Mouse (Mus musculus): ENCODE data around the gene Fam19a3. TPM values are rescaled to one million over a fixed set of nuclear protein-coding genes. Genes with fewer than 3 reads are reported as not detected.

Fam19a3 gene
- 0.33 and 0.54 TPM in 2 replicates for polyA plus RNA-seq (2012; rRNA removed)

DNA sequence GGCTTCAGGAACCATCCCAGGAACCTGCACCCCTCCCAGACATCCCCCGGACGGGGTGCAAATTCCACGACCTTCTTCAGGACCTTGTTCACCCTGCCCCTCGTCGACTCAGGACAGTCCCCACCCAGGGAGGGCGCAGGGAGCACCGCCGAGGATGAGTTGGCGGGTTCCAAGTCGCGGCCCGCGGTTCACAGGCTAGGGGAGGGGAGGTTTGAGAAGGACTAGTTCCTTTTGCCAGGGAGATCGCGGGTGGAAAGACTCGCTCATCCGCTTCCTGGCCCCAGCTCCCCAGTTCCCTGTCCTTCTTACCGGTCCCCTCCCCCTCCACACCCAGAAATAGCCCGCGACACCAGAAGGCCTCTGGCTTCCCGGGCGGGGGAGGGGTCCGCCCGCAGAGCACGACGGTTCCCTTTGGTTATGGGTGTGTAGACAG is at the start of gene Fam19a3:
Gene Fam19a3 (minus strand): TSS at position 370 of the 433 bp plus-strand sequence.
- peak; percentile 33 for DNase-seq
- Histone ChIP-seq H3K27ac (ENCODE audit: control insufficient read depth, insufficient read depth, low read length) (no peak within 1 kb of the TSS), H3K36me3 (ENCODE audit: control insufficient read depth, insufficient read depth, low read length) (no peaks in the 10 kb centered on the region), H3K27me3 (ENCODE audit: control insufficient read depth, insufficient read depth, low read length) (peaks cover 9% of the 10 kb centered on the region; the same call in 1 of the 2 replicates), H3K4me1 (replicated peaks; ENCODE audit: control insufficient read depth, insufficient read depth, low read length) (peaks cover 27% of the 10 kb centered on the region), H3K4me3 (ENCODE audit: control insufficient read depth, insufficient read depth, low read length) (peak within 1 kb of the TSS; percentile 26)
- 0% methylated on average over 26 of the region's 26 CpGs for WGBS
- TF ChIP-seq POLR2A (IDR thresholded peaks at IDR 0.05; ENCODE audit: control insufficient read depth, extremely low read depth, insufficient read depth, low read length, poor library complexity) (no peak; the same call in 1 of the 2 replicates), CTCF (IDR thresholded peaks at IDR 0.05; ENCODE audit: borderline replicate concordance, control insufficient read depth, extremely low read depth, insufficient read depth, low read length, poor library complexity) (no peak)

DNA sequence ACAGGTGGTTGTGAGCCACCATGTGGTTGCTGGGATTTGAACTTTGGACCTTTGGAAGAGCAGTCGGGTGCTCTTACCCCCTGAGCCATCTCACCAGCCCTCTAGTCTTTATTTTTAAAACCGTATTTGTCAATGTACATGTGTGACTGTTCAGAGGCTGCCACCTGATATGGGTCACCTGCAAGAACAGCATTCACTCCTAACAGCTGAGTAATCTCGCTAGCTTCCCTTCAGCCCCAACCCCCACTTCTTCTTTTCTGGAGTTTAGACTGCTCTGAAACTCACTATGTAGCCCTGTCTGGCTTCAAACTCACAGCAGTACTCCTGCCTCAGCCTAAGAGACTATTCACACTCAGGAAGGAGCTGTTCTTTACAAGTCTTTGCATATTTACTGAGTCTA is 40.8 kb upstream of the Fam19a3 start:
- H3K36me3 ChIP-seq (ENCODE audit: control insufficient read depth, insufficient read depth, low read length): peaks cover 34% of the 10 kb centered on the region
- no peak for TF ChIP-seq POLR2A (IDR thresholded peaks at IDR 0.05; ENCODE audit: control insufficient read depth, extremely low read depth, insufficient read depth, low read length, poor library complexity)
- no peak for TF ChIP-seq CTCF (IDR thresholded peaks at IDR 0.05; ENCODE audit: borderline replicate concordance, control insufficient read depth, extremely low read depth, insufficient read depth, low read length, poor library complexity)
- DNase-seq: no peak
- no peak overlapping the region for H3K27ac ChIP-seq (ENCODE audit: control insufficient read depth, insufficient read depth, low read length)
- peaks cover 4% of the 10 kb centered on the region; the same call in 1 of the 2 replicates for H3K4me1 ChIP-seq (replicated peaks; ENCODE audit: control insufficient read depth, insufficient read depth, low read length)
- 94% methylated on average over 3 of the region's 3 CpGs for WGBS
- no peaks in the 10 kb centered on the region for H3K27me3 ChIP-seq (ENCODE audit: control insufficient read depth, insufficient read depth, low read length)
- no peak overlapping the region for H3K4me3 ChIP-seq (ENCODE audit: control insufficient read depth, insufficient read depth, low read length)

DNA sequence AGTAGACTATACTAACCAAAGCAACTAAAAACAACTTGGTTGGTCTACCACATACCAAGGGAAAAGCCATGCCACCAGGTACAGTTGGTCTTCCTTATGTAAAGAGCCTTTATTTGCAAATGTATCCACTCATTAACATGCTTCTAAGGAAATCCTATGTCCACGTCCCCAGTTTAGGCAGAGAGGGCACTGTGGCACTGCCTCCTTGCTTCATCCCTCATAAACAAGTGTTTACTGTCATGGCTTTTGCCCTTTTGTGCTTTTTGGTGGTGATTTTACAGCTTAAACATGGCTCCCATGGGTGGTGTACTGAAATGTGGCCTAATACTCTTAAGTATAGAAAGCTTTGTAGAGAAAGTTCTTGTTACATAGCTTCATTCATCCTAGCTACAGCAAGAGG is 38.8 kb upstream of the Fam19a3 start:
- Histone ChIP-seq H3K36me3 (ENCODE audit: control insufficient read depth, insufficient read depth, low read length) (peaks cover 15% of the 10 kb centered on the region), H3K27ac (ENCODE audit: control insufficient read depth, insufficient read depth, low read length) (no peak overlapping the region), H3K27me3 (ENCODE audit: control insufficient read depth, insufficient read depth, low read length) (no peaks in the 10 kb centered on the region), H3K4me3 (ENCODE audit: control insufficient read depth, insufficient read depth, low read length) (no peak overlapping the region), H3K4me1 (replicated peaks; ENCODE audit: control insufficient read depth, insufficient read depth, low read length) (peaks cover 4% of the 10 kb centered on the region; the same call in 1 of the 2 replicates)
- no peak for TF ChIP-seq CTCF (IDR thresholded peaks at IDR 0.05; ENCODE audit: borderline replicate concordance, control insufficient read depth, extremely low read depth, insufficient read depth, low read length, poor library complexity)
- no peak for TF ChIP-seq POLR2A (IDR thresholded peaks at IDR 0.05; ENCODE audit: control insufficient read depth, extremely low read depth, insufficient read depth, low read length, poor library complexity)
- 86% methylated on average over 1 of the region's 1 CpGs for WGBS
- no peak for DNase-seq

DNA sequence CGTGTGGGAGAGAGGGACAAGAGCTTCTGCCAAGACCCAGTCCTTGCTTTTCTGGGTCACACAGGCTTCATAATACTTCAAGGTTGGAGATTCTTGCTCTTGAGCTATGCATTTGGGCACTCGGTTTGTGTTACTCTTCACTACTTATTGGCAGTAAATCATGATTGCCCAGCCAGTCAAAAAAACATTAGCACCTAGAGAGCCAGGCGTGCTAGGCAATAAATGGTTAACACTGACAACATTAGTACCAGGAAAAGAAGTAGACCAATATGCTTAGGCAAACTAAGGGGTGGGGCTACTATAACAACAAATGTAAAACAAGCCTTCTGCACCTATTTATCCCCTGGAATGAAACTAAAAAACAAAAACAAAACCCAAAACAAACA is 37.1 kb upstream of the Fam19a3 start:
- TF ChIP-seq POLR2A (IDR thresholded peaks at IDR 0.05; ENCODE audit: control insufficient read depth, extremely low read depth, insufficient read depth, low read length, poor library complexity) (no peak), CTCF (IDR thresholded peaks at IDR 0.05; ENCODE audit: borderline replicate concordance, control insufficient read depth, extremely low read depth, insufficient read depth, low read length, poor library complexity) (no peak)
- H3K27ac ChIP-seq (ENCODE audit: control insufficient read depth, insufficient read depth, low read length): no peak overlapping the region
- H3K36me3 ChIP-seq (ENCODE audit: control insufficient read depth, insufficient read depth, low read length): peaks cover 8% of the 10 kb centered on the region
- peaks cover 4% of the 10 kb centered on the region; the same call in 1 of the 2 replicates for H3K4me1 ChIP-seq (replicated peaks; ENCODE audit: control insufficient read depth, insufficient read depth, low read length)
- DNase-seq: no peak
- WGBS: 13% methylated on average over 3 of the region's 3 CpGs
- H3K27me3 ChIP-seq (ENCODE audit: control insufficient read depth, insufficient read depth, low read length): no peaks in the 10 kb centered on the region
- peak overlapping the region; percentile 99 for H3K4me3 ChIP-seq (ENCODE audit: control insufficient read depth, insufficient read depth, low read length)

DNA sequence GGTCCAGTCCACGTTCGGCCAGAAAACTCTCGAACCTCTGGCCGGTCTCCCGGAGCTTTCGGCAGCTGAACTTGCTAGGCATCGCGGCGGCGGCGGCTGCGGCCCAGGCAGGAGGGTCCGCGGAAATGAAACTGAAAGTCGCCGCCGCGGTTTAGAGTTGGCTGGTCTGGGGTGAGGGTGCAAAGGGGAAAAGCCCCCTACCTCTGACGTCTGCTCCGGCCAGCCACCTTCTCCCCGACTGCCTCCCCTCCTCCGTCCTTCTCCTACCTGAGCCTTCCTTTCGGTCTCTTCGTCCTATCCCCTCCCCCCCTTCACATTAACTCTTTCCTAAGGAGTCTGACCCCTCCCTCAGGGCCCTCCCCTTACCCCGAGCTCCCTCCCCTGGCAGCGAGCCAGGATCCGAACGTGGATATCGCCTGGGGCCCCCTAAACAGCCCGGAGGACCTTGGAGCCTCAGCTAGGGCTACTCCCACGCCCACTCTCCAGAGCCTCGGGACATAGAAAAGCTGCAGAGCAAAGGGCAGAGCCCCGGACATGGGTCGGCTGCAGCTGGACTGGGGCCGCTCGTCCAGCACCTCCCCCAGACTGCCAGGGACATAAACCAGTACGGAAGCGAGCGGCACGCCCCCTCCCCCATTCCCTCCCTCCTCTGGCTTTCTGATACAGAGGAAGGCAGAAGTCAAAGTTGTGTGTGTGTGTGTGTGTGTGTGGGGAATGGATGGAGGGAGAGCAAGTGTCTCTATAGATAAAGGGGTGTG is 36.5 kb upstream of the Fam19a3 start, which contains the start of gene Mov10:
Gene Mov10 (minus strand): TSS at position 573 of the 758 bp plus-strand sequence.
- peaks cover 4% of the 10 kb centered on the region; the same call in 1 of the 2 replicates for H3K4me1 ChIP-seq (replicated peaks; ENCODE audit: control insufficient read depth, insufficient read depth, low read length)
- H3K4me3 ChIP-seq (ENCODE audit: control insufficient read depth, insufficient read depth, low read length): peak within 1 kb of the TSS; percentile 99
- H3K27me3 ChIP-seq (ENCODE audit: control insufficient read depth, insufficient read depth, low read length): no peaks in the 10 kb centered on the region
- TF ChIP-seq POLR2A (IDR thresholded peaks at IDR 0.05; ENCODE audit: control insufficient read depth, extremely low read depth, insufficient read depth, low read length, poor library complexity) (0 out of 2 replicates have a peak, but pooled peaks have one; percentile 17), CTCF (IDR thresholded peaks at IDR 0.05; ENCODE audit: borderline replicate concordance, control insufficient read depth, extremely low read depth, insufficient read depth, low read length, poor library complexity) (no peak)
- H3K27ac ChIP-seq (ENCODE audit: control insufficient read depth, insufficient read depth, low read length): peak within 1 kb of the TSS; percentile 56; the same call in 1 of the 2 replicates
- H3K36me3 ChIP-seq (ENCODE audit: control insufficient read depth, insufficient read depth, low read length): peaks cover 8% of the 10 kb centered on the region
- peak; percentile 74 for DNase-seq
- WGBS: under 1% methylated on average over 40 of the region's 40 CpGs

DNA sequence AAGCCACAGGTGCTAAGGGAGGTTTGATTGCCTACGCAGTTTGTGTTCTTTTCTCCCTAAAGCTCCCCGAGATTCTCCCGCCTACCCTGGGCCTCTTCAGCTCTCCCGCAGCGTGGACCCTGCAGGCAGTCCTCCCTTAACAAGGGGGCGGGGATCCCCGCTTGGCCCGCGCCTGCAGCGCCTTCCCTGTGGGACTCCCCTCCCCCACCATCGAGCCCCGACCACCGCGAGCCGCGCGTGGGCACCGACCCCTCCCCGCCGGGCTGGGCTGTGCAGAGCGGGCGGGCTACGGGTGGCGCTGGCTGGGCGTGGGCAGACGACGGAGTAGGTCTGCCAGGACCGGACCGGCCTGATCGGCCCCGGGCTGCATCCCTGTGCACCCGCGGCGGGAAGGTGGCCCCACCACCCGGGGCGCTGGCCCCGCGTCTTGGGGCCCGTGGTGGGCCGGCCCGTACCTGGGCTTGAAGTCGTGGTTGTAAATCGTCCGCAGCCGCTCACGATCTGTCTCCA is 35.9 kb upstream of the Fam19a3 start:
- Histone ChIP-seq H3K4me1 (replicated peaks; ENCODE audit: control insufficient read depth, insufficient read depth, low read length) (peaks cover 4% of the 10 kb centered on the region; the same call in 1 of the 2 replicates), H3K36me3 (ENCODE audit: control insufficient read depth, insufficient read depth, low read length) (peaks cover 8% of the 10 kb centered on the region), H3K4me3 (ENCODE audit: control insufficient read depth, insufficient read depth, low read length) (peak overlapping the region; percentile 99), H3K27ac (ENCODE audit: control insufficient read depth, insufficient read depth, low read length) (peak overlapping the region; percentile 56; the same call in 1 of the 2 replicates), H3K27me3 (ENCODE audit: control insufficient read depth, insufficient read depth, low read length) (no peaks in the 10 kb centered on the region)
- peak; percentile 66 for DNase-seq
- TF ChIP-seq CTCF (IDR thresholded peaks at IDR 0.05; ENCODE audit: borderline replicate concordance, control insufficient read depth, extremely low read depth, insufficient read depth, low read length, poor library complexity): no peak
- no peak for TF ChIP-seq POLR2A (IDR thresholded peaks at IDR 0.05; ENCODE audit: control insufficient read depth, extremely low read depth, insufficient read depth, low read length, poor library complexity)
- WGBS: 1% methylated on average over 46 of the region's 46 CpGs

Measured in thymus, adult 2 months (tissue).